Mouse (Mus musculus) gastrocnemius, postnatal 4 days (tissue): Measurements from ENCODE around the gene Cstf1. TPM values are rescaled to one million over a fixed set of nuclear protein-coding genes. Genes with fewer than 3 reads are reported as not detected.

Source experiments
- DNase-seq, 2 experiments: peaks; one replicate each; pipeline ENCODE4 v3.0.0; 2021 to 2022; ENCODE audit warnings: low spot score in 2 of 2, mixed read lengths in 2 of 2
- long read RNA-seq, 2 experiments: library from polyadenylated mRNA; stranded (forward); transcript quantifications; one replicate each; pipeline ENCODE4 v2.0.0; 2021
- total RNA-seq, 2 experiments: library from RNA; stranded (reverse); gene quantifications; 2 replicates each; pipeline ENCODE4 v1.2.3; 2021

The Cstf1 gene
- total RNA-seq, result 10 to 100 TPM; 27.0 to 29.9 TPM
- long read RNA-seq, experiment 1, transcript Cstf1-201 (6 exons, 3,451 nt), result major isoform, 37 of 55 reads
- long read RNA-seq, experiment 1, partial matches to known transcripts, result 10 of 55 reads
- long read RNA-seq, experiment 1, other reads (novel, unspliced or antisense), result 8 of 55 reads
- long read RNA-seq, experiment 2, transcript Cstf1-201 (6 exons, 3,451 nt), result major isoform, 32 of 44 reads
- long read RNA-seq, experiment 2, partial matches to known transcripts, result 4 of 44 reads
- long read RNA-seq, experiment 2, other reads (novel, unspliced or antisense), result 8 of 44 reads

GRCm38 (mm10) chr2:172370411-172371223 is at the start of gene Cstf1, which contains the start of gene Aurka:
Gene Cstf1 (plus strand): TSS chr2:172370681.
Gene Aurka (minus strand): TSS chr2:172370535.
- DNase-seq, result peak; percentile 78 to 95

GRCm38 (mm10) chr2:172320878-172321277 is 49.6 kb upstream of the Cstf1 start:
- peak; percentile 49 to 74 for DNase-seq

- DNase-seq, result no peak
Observed at GRCm38 (mm10) chr2:172328248-172328647, 42.2 kb upstream of the Cstf1 start.

GRCm38 (mm10) chr2:172329179-172329578 is 41.3 kb upstream of the Cstf1 start:
- DNase-seq, result peak in 1 of 2 experiments; percentile 29

- no peak for DNase-seq
Observed at GRCm38 (mm10) chr2:172338206-172338942, 32.1 kb upstream of the Cstf1 start.

GRCm38 (mm10) chr2:172340936-172341335 is 29.5 kb upstream of the Cstf1 start:
- no peak for DNase-seq

GRCm38 (mm10) chr2:172341606-172342005 is 28.9 kb upstream of the Cstf1 start:
- no peak for DNase-seq

GRCm38 (mm10) chr2:172343751-172344150 is 26.7 kb upstream of the Cstf1 start:
- DNase-seq, result no peak

GRCm38 (mm10) chr2:172344669-172345068 is 25.8 kb upstream of the Cstf1 start:
- no peak for DNase-seq

GRCm38 (mm10) chr2:172345258-172345738 is 25.2 kb upstream of the Cstf1 start, which contains the start of gene Fam210b:
Gene Fam210b (plus strand): TSS chr2:172345565.
- peak; percentile 74 to 85 for DNase-seq

- no peak for DNase-seq
Observed at GRCm38 (mm10) chr2:172346034-172346929, 24.2 kb upstream of the Cstf1 start.

GRCm38 (mm10) chr2:172346933-172347611 is 23.4 kb upstream of the Cstf1 start:
- no peak for DNase-seq

GRCm38 (mm10) chr2:172348297-172348950 is 22.1 kb upstream of the Cstf1 start:
- no peak for DNase-seq

GRCm38 (mm10) chr2:172349776-172350175 is 20.7 kb upstream of the Cstf1 start:
- no peak for DNase-seq

- no peak for DNase-seq
Observed at GRCm38 (mm10) chr2:172350773-172351172, 19.7 kb upstream of the Cstf1 start.

GRCm38 (mm10) chr2:172353218-172353617 is 17.3 kb upstream of the Cstf1 start:
- DNase-seq, result no peak

- DNase-seq, result no peak
Observed at GRCm38 (mm10) chr2:172354761-172355160, 15.7 kb upstream of the Cstf1 start.

- DNase-seq, result no peak
Observed at GRCm38 (mm10) chr2:172355833-172356232, 14.6 kb upstream of the Cstf1 start.

GRCm38 (mm10) chr2:172363176-172363575 is 7.3 kb upstream of the Cstf1 start:
- no peak for DNase-seq
